Mouse (Mus musculus) cortical plate, adult 2 months (tissue): Measurements from ENCODE around the gene Mvd.

Source experiments
- CTCF ChIP-seq: fragments of 200-500 bp; IDR thresholded peaks from 2 replicates; pipeline ENCODE4 v1.5.1; 2011; ENCODE audit warnings: mild to moderate bottlenecking, control low read depth, low read length; ENCODE audit not compliant: insufficient read depth; ENCODE audit errors: extremely low read depth
- POLR2A ChIP-seq: fragments of 200-500 bp; IDR thresholded peaks from 2 replicates; pipeline ENCODE4 v1.6.1; 2011; ENCODE audit warnings: mild to moderate bottlenecking, low read length, control low read depth; ENCODE audit not compliant: insufficient read depth; ENCODE audit errors: extremely low read depth

DNA sequence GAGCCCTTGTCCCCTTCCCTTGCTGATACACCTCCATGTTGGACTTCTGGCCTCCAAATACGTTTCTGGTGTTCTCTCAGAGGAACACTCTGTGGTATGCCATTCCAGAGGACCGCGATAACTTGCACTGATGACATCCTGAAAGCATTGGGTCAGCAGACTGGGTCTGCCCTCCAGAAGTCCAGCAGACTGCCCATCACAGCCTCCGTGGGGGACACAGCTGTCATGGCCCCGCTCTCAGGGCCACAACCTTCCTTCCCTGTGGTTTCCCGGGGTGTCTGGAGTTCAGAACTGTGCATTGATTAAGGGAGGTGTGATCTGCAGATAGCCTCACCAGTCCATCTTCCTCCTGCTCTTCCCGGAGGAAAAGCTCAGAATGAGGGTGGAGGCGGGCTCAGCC lies 19.3 kb upstream of the Mvd start:
- TF ChIP-seq POLR2A, result no peak
- no peak for TF ChIP-seq CTCF
